Comparison of ENCODE assay signal across 12 mouse cellular contexts in genomic region chr13:55172336-55172770, GRCm38 (mm10). TPM values are rescaled to one million over a fixed set of nuclear protein-coding genes. Genes with fewer than 3 reads are reported as not detected.
DNase-seq lines count a peak whose midpoint lies in the region; ATAC-seq lines count a peak whose summit lies in the region.
"Had no signal": no experiment of that assay in that cellular context is flagged by ENCODE, and none has a peak within 500 bp of the region (broad histone marks: within the 10 kb centered on the region; RNA-seq: fewer than 3 reads in every experiment).

No protein-coding gene starts in this region.

- H3K4me3 ChIP-seq in heart, embryonic 13.5 days: peak overlapping the region; percentile 35
- H3K4me3 ChIP-seq in neural tube, embryonic 11.5 days (ENCODE audit: low read depth, low read length): no peak overlapping the region
- 0 out of 2 replicates have a peak overlapping the region, but pooled peaks have one; percentile 5 for H3K4me3 ChIP-seq in limb, embryonic 13.5 days

- H3K9ac ChIP-seq in heart, embryonic 13.5 days: 0 out of 2 replicates have a peak overlapping the region, but pooled peaks have one; percentile 67
- H3K9ac ChIP-seq in neural tube, embryonic 11.5 days (ENCODE audit: low read length): peak overlapping the region; percentile 38; the same call in 1 of the 2 replicates
- no peak overlapping the region for H3K9ac ChIP-seq in limb, embryonic 13.5 days

- WGBS in heart, embryonic 13.5 days: 44% methylated on average over 7 of the region's 7 CpGs
- WGBS in neural tube, embryonic 11.5 days: 55% methylated on average over 7 of the region's 7 CpGs
- 48% methylated on average over 7 of the region's 7 CpGs for WGBS in limb, embryonic 13.5 days

- H3K4me1 ChIP-seq in heart, embryonic 13.5 days: peaks cover 18% of the 10 kb centered on the region
- peaks cover 11% of the 10 kb centered on the region for H3K4me1 ChIP-seq in neural tube, embryonic 11.5 days (ENCODE audit: control insufficient read depth, insufficient read depth, low read length)
- H3K4me1 ChIP-seq in limb, embryonic 13.5 days: peaks cover 16% of the 10 kb centered on the region

- no peak overlapping the region for H3K27ac ChIP-seq in heart, embryonic 13.5 days (replicated peaks)
- 0 out of 2 replicates have a peak overlapping the region, but pooled peaks have one; percentile 65 for H3K27ac ChIP-seq in neural tube, embryonic 11.5 days (ENCODE audit: low read depth, low read length)
- H3K27ac ChIP-seq in limb, embryonic 13.5 days: peak overlapping the region; percentile 16; the same call in 1 of the 2 replicates

- no peak for ATAC-seq in heart, embryonic 13.5 days (ENCODE audit: extremely low read depth, insufficient number of reproducible peaks, low FRiP score, low TSS enrichment)
- ATAC-seq in neural tube, embryonic 11.5 days (ENCODE audit: insufficient read depth, low FRiP score, low TSS enrichment): no peak
- no peak for ATAC-seq in limb, embryonic 13.5 days (ENCODE audit: low FRiP score, low read depth)

- no peaks in the 10 kb centered on the region for H3K27me3 ChIP-seq in heart, embryonic 13.5 days (replicated peaks)
- 0 out of 2 replicates have a peak, but pooled peaks cover 2% of the 10 kb centered on the region for H3K27me3 ChIP-seq in neural tube, embryonic 11.5 days (ENCODE audit: control insufficient read depth, insufficient read depth, low read length)
- no peaks in the 10 kb centered on the region for H3K27me3 ChIP-seq in limb, embryonic 13.5 days

- H3K4me2 ChIP-seq in heart, embryonic 13.5 days: peak overlapping the region; percentile 65
- no peak overlapping the region for H3K4me2 ChIP-seq in neural tube, embryonic 11.5 days (ENCODE audit: low read depth)
- H3K4me2 ChIP-seq in limb, embryonic 13.5 days (replicated peaks): peak overlapping the region; percentile 39

- H3K9me3 ChIP-seq in heart, embryonic 13.5 days: no peaks in the 10 kb centered on the region
- H3K9me3 ChIP-seq in neural tube, embryonic 11.5 days (ENCODE audit: control insufficient read depth, low read length): no peaks in the 10 kb centered on the region
- 0 out of 2 replicates have a peak, but pooled peaks cover 5% of the 10 kb centered on the region for H3K9me3 ChIP-seq in limb, embryonic 13.5 days

- H3K36me3 ChIP-seq in heart, embryonic 13.5 days: no peaks in the 10 kb centered on the region
- H3K36me3 ChIP-seq in neural tube, embryonic 11.5 days (ENCODE audit: control insufficient read depth, insufficient read depth, low read length): no peaks in the 10 kb centered on the region
- H3K36me3 ChIP-seq in limb, embryonic 13.5 days: no peaks in the 10 kb centered on the region

- DNase-seq in heart, adult 9 months (ENCODE audit: low spot score in 2 of 2): no peak
- DNase-seq in neural tube, embryonic 11.5 days (ENCODE audit: low spot score): no peak
- no peak for DNase-seq in neural tube, embryonic 10.5 days (ENCODE audit: extremely low spot score, low spot score)
- DNase-seq in ovary, postnatal 36 days (ENCODE audit: low spot score): no peak
- DNase-seq in cerebellum, postnatal 25 days: no peak
- DNase-seq in layer of hippocampus, adult 18-20 months (ENCODE audit: low spot score in 2 of 2): no peak

RNA-seq across cellular contexts. Expression of gene Fgfr4, which starts 19.9 kb away (rescaled TPM):
- 0.98 and 1.1 TPM in 2 replicates for polyA plus RNA-seq in heart, embryonic 13.5 days (2015; fragmentation: Nextera tagmentation; extraction: Ambion mirVana)
- polyA plus RNA-seq in neural tube, embryonic 11.5 days (2014; fragmentation: Nextera tagmentation; extraction: Ambion mirVana): 3.0 and 3.2 TPM in 2 replicates
- 11.8 and 12.0 TPM in 2 replicates for polyA plus RNA-seq in limb, embryonic 13.5 days (2015; fragmentation: Nextera tagmentation; extraction: Ambion mirVana)
- total RNA-seq in layer of hippocampus, adult 18-20 months (2021): under 1 TPM; 0.12 to 0.41 TPM
- total RNA-seq: monocyte, adult 5-6 weeks had no signal

RNA-seq across cellular contexts. Expression of gene Nsd1, which starts 37.2 kb away (rescaled TPM):
- polyA plus RNA-seq in heart, embryonic 13.5 days (2015; fragmentation: Nextera tagmentation; extraction: Ambion mirVana): 41.4 and 43.4 TPM in 2 replicates
- 68.2 and 69.8 TPM in 2 replicates for polyA plus RNA-seq in neural tube, embryonic 11.5 days (2014; fragmentation: Nextera tagmentation; extraction: Ambion mirVana)
- polyA plus RNA-seq in limb, embryonic 13.5 days (2015; fragmentation: Nextera tagmentation; extraction: Ambion mirVana): 80.4 and 82.4 TPM in 2 replicates
- 100 to 1,000 TPM; 111 to 124 TPM for total RNA-seq in layer of hippocampus, adult 18-20 months (2021)

RNA-seq across cellular contexts. Expression of gene Gm17617, which starts 39.0 kb away (rescaled TPM):
- polyA plus RNA-seq in heart, embryonic 13.5 days (2015; fragmentation: Nextera tagmentation; extraction: Ambion mirVana): not detected in 2 replicates
- not detected in 2 replicates for polyA plus RNA-seq in neural tube, embryonic 11.5 days (2014; fragmentation: Nextera tagmentation; extraction: Ambion mirVana)
- not detected in 2 replicates for polyA plus RNA-seq in limb, embryonic 13.5 days (2015; fragmentation: Nextera tagmentation; extraction: Ambion mirVana)
- not detected for total RNA-seq in layer of hippocampus, adult 18-20 months (2021)
- total RNA-seq: monocyte, adult 5-6 weeks had no signal
- polyA plus RNA-seq: brain, embryonic 14.5 days; large intestine, adult 2 months; small intestine, adult 2 months had no signal
